Mouse (Mus musculus): Measurements from ENCODE around the gene Ephb3. TPM values are rescaled to one million over a fixed set of nuclear protein-coding genes. Genes with fewer than 3 reads are reported as not detected.

Gene Ephb3
- total RNA-seq, 2 experiments from 2014 or later = not detected

DNA sequence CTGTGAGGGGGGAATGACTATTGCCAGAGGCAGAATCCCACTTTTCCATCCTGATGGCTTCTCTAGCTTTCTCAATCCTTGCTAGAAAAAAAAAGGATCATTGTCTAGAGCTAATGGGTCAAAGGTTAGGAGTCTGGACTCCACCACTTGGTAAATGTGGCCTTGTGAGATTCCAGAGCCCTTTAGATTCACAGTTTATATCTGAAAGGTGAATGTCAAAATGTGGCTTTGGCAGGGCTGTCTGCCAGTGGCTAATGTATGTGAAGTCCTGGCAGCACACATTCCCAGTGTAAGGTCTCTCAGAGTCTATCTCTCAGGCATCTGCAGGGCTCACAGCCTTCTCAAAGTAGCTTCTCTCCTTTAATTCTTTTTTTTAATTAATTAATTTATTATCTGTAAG is 36.5 kb downstream of the Ephb3 start:
- no peak for ATAC-seq (replicated peaks; ENCODE audit: low FRiP score, low TSS enrichment, poor library complexity, severe bottlenecking)

DNA sequence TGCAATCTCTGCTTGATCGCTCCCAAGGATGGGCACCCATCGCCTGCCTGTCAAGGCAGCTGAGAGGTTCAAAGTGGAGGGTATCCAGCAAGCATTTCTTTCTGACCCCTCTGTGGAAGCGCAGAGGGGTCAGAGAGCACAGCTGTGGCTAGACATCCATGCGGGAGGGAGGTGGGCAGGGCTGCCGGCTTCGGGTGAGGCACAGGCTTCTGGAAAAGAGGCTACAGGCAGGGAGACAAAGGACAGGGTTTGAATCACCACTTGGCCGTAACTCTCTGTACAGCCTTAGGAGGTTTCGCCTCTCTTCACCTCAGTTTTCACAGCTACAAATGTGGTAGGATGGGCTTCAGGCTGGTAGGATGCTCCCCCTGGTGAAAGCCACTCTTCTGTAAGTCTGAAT is 38.4 kb downstream of the Ephb3 start:
- no peak for ATAC-seq (replicated peaks; ENCODE audit: low FRiP score, low TSS enrichment, poor library complexity, severe bottlenecking)

DNA sequence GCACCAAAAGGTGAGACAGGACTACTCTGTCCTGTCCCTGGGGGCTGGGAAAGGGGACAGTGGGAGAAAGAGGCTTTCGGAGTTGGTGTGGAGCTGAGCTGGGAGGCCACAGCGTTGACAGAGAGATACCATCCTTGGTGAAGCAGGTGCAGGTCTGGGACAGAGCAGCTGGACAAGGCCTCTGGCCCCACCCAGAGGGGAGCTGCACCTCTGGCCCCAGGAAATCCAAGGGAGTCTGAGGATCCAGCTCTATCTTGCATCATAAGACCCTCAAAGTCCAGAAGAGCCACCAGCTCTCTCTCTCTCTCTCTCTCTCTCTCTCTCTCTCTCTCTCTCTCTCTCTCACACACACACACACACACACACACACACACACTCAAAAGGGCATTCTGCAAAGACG is 40.2 kb downstream of the Ephb3 start:
- ATAC-seq (replicated peaks; ENCODE audit: low FRiP score, low TSS enrichment, poor library complexity, severe bottlenecking) = no peak

DNA sequence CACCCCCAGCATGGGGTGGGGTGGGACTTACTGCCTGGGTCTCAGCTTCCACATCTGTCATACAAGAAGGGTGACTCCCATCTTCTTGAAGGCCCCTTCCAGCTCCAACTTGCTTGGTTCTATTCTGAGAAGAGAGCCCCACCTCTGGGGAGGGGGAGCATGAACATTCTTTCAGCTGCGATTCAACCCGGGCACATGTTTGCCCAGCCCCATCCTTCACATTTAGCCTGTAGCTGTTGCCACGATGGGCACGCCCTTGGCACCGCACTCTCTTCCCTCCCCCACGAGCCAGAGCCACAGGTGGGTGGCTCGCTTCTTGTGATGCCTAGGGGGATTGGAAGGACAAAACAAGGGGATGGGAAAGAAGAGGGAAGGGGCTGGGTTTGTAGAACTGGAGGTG is 40.8 kb downstream of the Ephb3 start:
- no peak for ATAC-seq (replicated peaks; ENCODE audit: low FRiP score, low TSS enrichment, poor library complexity, severe bottlenecking)

DNA sequence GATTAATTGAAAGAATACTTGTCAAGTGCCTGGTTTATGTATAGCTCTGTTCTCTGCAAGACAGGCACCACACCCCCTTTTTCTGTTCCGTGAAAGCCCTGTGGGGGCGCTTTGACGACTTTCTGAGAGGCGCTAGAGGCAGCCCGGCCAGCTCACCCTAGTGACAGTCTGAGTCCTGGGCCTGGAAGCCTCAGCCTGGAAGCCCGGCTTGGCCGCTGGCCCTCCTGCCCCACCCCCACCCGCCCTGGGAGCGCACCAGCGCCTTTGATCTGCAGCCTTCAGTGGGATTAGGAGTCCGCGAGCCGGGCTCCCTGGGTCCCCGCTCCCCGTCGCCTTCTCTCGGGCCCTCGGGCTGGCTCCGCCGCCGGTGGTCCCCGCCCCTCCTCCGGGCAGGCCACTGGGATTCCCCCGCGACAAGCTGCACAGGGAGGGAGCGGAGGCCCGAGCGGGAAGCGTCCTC is 41.4 kb downstream of the Ephb3 start:
- peak; percentile 92 for ATAC-seq (replicated peaks; ENCODE audit: low FRiP score, low TSS enrichment, poor library complexity, severe bottlenecking)

DNA sequence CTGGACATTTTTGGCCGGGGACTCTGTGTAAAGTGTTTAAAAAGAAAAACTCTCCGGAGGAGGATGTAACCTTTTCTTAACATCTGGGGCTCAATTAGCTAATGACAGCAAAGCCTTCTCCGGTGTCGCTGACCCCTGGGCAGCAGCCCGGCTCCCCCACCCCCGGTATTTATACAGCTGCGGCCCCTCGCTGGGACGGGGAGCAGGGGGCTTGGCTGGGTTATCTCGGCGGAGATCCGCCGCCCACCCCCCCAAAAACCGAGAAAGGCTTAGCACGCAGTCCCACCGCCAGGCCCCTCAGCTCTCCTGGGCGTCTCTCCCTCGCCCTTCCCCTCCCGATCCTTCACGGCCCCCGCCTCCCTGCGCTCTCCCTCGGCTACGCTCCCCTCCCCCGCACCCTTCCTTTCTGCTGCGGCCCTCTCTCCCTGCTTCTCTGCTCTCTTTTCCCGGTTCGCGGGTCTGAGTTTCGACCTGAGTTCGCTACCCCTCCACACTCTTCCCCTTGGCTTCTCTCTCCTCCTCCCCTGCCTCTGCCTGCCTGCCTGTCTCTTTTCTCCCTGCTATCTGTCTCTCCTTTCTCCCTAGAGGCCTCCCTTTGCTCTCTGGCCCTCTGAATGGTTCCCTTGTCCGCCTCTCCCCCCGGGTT is 42.0 kb downstream of the Ephb3 start:
- ATAC-seq (replicated peaks; ENCODE audit: low FRiP score, low TSS enrichment, poor library complexity, severe bottlenecking) = no peak

DNA sequence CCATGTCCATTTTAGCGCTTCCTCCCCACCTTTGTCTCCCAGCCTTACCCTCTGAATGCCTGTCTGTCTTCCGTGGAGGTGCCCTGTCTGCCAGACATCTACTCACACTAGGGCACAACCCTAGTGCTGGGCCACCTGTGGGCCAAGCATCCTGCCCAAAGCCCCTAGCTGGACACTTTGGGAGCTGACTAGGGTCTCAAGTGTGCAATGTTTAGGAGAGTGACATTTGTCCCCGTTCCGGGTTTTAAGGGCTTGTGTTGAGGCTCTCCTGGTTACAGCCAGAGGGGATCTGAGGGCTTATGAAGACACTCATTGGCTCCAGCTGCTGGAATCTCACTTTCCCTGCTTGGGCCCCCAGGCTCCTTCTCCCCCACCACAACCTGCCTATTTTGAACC is 42.5 kb downstream of the Ephb3 start:
- ATAC-seq (replicated peaks; ENCODE audit: low FRiP score, low TSS enrichment, poor library complexity, severe bottlenecking) = no peak

DNA sequence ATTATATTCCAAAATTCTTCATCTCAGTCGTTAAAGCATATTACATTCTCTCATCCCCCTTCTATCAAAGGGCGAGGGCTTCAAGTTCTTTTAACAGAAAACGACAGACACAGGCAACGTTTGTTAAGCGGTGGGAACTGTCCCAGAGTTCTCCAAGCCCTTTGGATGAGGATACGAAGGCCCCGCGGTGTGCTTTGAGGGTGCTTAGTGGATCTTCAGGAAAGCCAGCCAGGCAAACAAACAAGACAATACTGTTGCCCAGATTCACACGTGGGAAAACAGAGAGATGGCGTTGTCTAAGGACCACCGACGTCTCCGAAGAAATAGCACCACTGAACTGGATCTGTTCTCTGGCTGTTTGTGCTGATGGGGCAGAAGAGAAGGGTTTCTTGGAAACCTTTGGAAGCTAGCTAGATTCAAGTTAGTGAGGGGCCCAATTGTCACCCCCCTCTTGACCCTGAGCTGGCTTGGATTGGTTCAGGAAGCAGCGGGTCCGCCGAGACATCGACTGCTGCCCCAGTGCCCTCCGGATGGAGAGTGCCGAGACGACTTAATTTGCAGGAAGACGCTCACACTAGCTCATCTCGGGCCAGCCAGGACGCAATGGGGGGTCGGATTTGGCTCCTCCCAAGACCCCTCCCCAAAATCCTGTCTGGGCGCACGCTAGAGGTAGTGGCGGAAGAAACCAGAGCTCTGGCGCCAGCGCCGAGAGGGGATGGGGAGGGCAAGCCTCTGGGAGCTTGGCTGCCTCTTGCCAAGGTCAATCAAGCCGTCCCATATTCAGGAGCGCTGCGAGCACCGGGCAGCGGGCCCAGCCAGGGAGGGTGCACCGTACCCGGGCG is 43.5 kb downstream of the Ephb3 start:
- ATAC-seq (replicated peaks; ENCODE audit: low FRiP score, low TSS enrichment, poor library complexity, severe bottlenecking) = no peak; the same call in 1 of the 2 replicates

DNA sequence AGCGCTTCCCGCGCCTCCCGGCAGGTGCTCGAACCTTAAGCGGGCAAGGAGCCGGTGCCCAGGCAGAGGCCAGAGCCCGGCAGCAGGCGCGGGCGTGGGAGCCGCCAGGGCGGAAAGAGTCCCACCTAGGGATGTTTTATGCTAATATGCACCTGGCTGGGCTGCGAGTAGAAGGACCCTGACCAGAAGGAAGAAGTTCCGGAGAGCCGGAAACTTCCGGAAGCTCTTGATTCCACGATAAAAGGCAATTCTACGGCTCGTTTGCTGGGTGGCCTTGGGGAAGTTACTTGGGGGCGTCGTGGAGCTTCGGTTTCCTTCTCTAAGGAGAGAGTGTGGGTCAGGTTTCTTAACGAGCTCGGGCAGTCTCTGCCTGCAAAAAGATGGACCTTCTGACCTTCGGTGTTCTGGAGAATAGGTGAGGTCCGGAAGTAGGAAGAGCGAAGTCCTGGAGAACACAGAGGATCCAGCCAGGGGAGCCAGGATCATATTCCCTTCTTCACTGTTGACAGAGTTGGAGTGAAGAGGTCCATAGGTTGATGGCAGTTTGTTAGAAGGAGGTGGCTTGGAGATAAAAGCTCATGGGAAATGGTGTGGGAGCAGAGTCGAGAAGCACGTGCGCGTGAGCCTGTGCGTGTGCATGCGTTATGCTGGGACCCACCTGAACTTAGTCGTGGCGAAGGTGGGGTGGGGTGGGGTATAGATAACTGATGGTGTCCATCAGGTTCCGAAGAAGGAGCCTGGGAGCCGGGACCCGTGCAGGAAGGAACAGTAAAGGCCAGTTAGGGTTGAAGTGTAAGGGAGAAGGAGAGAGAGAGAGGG is 44.4 kb downstream of the Ephb3 start:
- 0 out of 2 replicates have a peak, but pooled peaks have one; percentile 53 for ATAC-seq (replicated peaks; ENCODE audit: low FRiP score, low TSS enrichment, poor library complexity, severe bottlenecking)

DNA sequence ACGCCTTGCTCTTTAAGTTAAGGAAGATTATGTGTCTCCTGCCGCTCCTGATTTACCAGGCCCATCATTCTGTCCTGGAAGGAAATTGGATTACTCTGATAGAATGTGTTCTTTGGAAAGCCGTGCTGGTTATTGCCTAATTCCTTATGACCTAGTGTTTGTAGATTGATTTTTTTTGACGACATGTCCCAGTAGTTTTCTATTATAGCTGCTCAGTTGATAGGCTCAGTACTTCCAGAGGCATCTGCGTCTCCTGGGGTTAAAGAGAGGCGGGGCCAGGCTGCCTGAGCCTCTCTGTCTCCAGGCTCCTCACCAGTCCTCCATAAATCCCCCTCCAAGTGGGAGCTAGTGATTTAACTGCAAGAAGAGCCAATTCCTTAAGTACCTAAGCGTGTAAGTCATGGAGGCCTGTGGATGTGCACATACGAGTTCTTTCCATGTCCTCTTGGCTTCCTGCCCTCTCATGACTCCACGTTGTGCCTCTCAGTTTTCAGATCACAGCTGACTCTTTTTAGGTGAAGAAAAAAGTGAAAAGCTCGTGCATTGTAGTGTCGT is 47.9 kb downstream of the Ephb3 start:
- no peak for ATAC-seq (replicated peaks; ENCODE audit: low FRiP score, low TSS enrichment, poor library complexity, severe bottlenecking)

DNA sequence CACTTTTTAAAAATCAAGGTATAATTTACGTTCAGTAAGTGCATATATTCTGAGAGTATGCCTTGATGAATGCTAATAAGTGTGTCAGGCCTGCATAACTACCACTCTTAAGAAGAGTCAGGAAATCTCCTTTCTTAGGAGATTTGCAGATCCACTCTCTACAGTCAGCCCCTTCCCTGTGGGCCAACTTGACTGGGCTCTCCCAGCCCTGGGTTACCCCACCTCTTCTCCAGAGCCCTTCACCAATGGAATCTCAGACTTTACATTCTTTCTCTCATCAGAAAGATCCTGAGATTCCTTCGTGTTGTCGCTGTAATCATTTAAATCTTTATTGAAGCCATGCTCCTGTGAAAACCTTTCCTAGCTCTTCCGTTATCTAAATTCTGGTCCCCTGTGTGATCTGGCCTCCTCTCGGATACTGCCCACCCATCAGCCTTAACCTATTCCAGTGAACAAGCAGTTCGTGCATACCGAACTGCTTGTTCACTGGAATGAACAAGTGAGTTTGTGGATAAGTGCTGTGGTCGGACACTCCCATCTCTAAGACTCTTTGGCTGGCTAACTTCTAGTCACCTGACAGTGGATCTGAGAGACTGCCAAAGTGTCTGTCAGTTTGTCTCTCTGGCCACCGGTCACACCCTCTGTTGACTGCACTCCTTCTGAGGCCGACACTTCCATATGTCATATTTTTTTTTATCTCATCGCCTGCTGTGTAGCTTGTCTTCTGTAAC is 51.2 kb downstream of the Ephb3 start:
- ATAC-seq (replicated peaks; ENCODE audit: low FRiP score, low TSS enrichment, poor library complexity, severe bottlenecking) = peak; percentile 78

DNA sequence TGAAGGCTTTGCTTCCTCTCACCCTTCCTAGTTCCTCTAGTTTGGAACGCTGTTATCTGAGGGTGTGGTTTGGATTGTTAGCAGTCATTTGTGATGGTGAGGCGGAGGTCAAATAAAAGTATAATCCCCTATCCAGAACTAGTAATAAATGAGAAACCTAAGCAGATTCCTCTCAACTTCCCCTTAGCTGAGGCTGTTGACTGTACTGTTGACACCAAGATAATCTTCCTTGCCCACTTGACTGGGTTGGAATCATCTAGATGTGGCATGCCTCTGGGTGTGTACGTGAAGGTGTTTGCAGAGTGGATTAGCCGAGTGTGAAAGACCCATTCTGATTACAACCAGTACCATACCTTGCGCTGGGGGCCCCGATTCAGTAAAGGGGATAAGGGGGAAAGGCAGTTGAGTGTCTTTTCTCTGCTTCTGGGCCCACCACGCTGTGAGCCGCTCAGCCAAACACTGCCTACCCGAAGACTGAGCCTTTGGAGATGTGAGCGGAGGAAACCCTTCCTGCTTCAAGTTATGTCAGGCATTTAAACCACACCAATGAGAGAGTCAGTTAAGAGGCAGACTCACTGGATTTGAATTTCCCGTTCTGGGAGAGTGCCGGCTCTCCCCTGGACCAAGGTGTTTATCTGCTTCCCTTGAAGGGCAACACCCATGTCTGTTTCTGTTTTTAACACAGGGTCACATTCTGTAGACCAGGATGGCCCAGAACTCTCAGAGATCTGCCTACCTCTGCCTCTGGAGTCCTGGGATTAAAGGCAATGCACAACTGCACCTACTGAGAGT is 52.2 kb downstream of the Ephb3 start:
- ATAC-seq (replicated peaks; ENCODE audit: low FRiP score, low TSS enrichment, poor library complexity, severe bottlenecking) = 0 out of 2 replicates have a peak, but pooled peaks have one; percentile 21

DNA sequence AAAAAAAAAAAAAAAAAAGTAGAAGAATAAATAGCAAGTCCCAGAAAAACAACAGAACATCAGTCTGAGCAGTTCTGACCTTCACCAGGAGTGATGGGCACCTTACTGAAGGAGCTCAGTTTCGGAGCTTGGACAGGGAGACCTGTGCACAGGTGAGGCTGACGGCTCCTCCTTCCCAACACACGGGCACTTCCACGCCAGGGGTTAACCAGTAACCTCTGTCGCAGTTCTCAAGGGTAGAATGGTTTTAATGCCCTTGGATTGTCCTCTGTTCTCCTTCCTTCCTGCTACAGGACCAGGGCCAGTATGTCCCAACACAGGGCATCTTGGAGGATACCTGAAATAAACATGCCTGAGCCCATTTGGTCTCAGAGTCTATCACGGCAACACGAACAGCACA is 60.9 kb downstream of the Ephb3 start:
- no peak for ATAC-seq (replicated peaks; ENCODE audit: low FRiP score, low TSS enrichment, poor library complexity, severe bottlenecking)

DNA sequence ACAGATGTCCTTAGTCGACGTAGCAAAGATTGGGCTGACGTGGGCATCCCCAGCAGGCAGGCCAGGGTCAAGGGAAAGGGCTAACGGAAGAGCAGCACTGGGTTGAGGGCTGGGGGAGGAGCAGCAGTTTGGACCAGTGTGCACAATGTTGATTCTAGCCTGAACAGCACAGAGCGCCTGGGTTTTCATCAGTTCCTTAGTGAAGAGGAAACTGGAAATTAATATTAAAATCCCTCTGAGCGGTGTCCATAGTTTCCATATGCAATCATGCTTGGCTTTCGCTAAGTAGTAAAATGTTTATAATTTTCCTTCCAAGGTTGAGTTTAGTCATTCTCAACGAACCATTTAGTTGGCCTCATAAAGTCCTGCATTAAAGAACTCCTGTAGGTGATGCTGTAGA is 65.2 kb downstream of the Ephb3 start:
- ATAC-seq (replicated peaks; ENCODE audit: low FRiP score, low TSS enrichment, poor library complexity, severe bottlenecking) = no peak

DNA sequence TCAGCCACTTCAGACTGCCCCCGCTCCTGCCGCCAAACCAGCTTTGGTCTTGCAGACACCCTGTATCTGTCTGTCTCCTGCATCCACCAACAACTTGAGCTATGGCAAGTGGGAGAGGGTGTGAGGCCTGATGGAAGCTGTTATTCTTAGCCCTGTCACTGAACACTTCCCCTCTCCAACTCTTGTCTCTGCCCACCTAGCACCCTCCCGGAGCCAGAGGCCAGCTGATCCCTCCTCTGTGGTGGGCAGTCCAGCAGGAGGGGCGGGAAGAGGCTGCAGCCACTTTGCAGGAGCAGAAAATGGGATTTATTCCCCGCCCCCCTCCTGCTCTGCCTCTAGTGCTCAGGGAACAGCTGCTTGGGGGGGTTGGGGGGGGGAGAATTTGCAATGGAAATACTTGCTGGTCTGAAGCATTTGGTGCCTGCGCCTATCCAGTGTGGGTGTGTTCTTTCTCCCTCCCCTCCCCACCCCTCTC is 67.3 kb downstream of the Ephb3 start:
- ATAC-seq (replicated peaks; ENCODE audit: low FRiP score, low TSS enrichment, poor library complexity, severe bottlenecking) = no peak

DNA sequence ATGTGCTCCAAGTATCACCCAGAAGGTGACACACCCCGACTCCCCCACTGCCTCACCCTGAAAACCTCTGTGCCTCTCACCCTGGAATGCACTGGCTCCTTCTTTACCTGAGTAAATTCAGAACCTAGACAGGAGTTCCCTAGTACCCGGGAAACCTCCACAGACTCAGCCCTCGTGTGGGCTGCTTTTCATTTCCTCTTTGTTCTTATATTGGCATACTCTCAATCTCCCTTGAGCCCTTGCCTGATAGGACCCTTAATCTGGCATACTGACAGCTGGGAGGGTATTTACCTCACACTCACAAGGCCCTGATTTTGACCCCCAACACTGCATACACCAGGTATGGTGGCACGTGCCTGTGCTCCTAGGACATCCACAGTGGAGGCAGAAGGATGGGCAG is 68.2 kb downstream of the Ephb3 start:
- ATAC-seq (replicated peaks; ENCODE audit: low FRiP score, low TSS enrichment, poor library complexity, severe bottlenecking) = no peak
